Mouse (Mus musculus) left cerebral cortex, postnatal 4 days (tissue): ENCODE measurements around the gene B3gnt9. TPM values are rescaled to one million over a fixed set of nuclear protein-coding genes. Genes with fewer than 3 reads are reported as not detected.
"Not testable (repeated sequence)": the region's sequence is repeated elsewhere in the genome, so short reads cannot be mapped to it uniquely, and the experiment has no call there.

Experiments
- DNase-seq: peaks from one replicate; pipeline ENCODE4 v3.0.0-alpha.2; 2022
- intact Hi-C: fragments of 180-260 bp; cut with DNase I; formaldehyde crosslinking; loops from one replicate; pipeline ENCODE4 v1.15.1; 2025
- total RNA-seq, 2 experiments: library from RNA; stranded (reverse); gene quantifications; 2 replicates each; pipeline ENCODE4 v1.2.3; 2021

Gene B3gnt9
- 1 to 10 TPM; 4.2 to 4.7 TPM for total RNA-seq

DNA sequence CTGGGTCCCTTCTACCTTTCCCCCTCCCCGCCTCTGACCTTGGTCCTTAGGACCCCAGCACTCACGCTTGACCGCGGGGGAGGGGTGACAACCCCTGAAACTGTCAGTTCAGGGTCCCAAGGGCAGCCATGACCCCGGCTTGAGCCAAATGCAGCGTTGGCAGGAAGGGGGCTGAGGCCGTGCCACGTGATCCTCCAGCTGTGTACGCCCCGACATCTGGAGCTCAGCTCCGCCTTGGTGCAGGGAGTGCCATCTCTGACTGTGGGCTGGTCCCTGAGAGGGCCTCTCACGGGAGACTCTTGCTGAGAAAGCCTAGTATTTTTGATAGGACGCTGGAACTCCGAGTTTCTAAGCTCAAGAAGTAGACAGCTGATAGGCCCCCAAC, at the start of gene B3gnt9:
Gene B3gnt9 (minus strand): TSS at position 188 of the 385 bp plus-strand sequence.
- intact Hi-C loops, result no loop called here
- DNase-seq, result no peak

DNA sequence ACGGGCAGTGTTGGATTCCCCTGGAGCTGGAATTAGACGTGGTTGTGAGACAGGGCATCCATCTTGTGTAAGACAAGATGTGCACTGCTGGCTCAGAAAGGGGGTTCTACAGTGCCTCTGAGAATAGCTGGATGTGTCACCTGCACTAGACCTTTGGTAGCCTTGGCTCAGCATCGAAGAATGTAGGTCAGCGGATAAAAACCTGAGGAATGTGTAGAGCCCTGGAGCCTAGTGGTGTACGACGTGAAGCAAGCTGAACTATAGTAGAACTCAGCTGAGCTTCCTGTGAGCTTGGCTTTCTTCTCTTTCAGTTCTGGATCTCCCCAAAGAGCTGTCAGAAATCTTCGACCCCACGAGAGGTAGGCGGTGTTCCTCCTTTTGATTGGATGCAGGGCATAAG, 48.9 kb upstream of the B3gnt9 start:
- intact Hi-C loops, result no loop called here
- no peak for DNase-seq

GRCm38 (mm10) chr8:105303396-105303795, 48.4 kb upstream of the B3gnt9 start:
- no peak for DNase-seq
- intact Hi-C loops, result no loop called here

DNA sequence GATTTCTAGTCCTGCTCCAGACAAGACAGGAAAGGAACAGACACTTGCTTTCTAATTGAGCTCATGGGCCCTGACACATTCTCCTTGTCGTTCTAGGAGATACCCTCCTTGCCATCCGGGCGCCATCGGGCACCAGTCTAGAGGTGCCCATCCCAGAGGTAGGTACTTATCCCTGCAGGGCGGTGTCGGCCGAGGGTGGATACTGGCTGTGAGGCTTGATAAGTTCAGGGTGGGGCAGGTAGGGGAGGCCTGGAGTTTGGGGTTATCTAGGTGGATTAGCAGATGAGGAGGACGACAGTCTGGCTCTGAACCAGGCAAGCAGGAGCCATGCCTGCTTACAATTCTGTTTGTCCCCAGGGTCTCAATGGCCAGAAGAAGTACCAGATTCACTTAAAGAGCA, 45.0 kb upstream of the B3gnt9 start:
- intact Hi-C loops, result no loop called here
- DNase-seq, result no peak

DNA sequence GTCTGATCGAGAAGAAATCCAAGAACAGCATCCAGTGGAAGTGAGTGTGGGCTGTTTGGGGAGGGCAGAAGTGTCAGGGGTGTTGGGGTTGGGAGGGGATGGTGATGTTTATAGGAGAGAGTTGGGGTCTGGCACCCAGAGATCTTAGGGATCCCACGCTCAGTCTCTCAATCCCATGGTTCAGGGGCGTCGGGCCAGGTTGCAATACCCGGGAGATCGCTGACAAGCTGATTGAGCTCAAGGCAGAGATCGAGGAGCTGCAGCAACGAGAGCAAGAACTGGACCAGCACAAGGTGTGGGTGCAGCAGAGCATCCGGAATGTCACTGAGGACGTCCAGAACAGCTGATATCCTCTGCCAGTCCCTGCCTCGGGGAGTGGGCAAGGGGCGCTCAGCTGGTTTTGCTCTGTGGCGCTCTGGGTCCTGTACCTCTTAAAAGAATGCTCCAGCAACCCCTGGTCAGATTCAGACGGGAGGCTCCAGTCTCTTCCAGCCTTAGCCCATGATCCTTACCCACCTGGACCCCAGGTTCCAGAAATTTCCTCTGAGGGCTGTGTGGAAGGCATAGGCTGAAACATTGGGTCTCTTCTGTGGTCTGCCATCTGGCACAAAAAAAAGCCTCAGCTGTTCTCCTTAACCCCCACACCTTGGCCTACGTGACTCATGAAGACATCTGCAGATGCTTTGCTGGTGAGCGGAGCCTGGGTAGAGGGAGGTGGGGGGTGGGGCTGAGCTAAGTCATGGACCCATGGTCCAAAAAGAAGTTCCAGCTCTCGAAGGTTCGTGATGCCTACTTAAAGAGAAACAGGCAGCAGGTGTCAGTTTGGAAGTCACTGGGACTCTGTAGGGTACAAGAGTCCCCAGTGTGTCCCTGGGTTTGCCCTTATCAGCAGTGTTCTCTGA, 43.6 kb upstream of the B3gnt9 start:
- intact Hi-C loops, result no loop called here

GRCm38 (mm10) chr8:105297511-105298192, 42.7 kb upstream of the B3gnt9 start, which contains the start of gene E2f4:
Gene E2f4, plus strand, starts transcription at chr8:105297663.
- DNase-seq, result peak; percentile 91
- intact Hi-C loops, result no loop called here

More for the DNA sequence above, 43.6 kb upstream of the B3gnt9 start:
- DNase-seq, result no peak

DNA sequence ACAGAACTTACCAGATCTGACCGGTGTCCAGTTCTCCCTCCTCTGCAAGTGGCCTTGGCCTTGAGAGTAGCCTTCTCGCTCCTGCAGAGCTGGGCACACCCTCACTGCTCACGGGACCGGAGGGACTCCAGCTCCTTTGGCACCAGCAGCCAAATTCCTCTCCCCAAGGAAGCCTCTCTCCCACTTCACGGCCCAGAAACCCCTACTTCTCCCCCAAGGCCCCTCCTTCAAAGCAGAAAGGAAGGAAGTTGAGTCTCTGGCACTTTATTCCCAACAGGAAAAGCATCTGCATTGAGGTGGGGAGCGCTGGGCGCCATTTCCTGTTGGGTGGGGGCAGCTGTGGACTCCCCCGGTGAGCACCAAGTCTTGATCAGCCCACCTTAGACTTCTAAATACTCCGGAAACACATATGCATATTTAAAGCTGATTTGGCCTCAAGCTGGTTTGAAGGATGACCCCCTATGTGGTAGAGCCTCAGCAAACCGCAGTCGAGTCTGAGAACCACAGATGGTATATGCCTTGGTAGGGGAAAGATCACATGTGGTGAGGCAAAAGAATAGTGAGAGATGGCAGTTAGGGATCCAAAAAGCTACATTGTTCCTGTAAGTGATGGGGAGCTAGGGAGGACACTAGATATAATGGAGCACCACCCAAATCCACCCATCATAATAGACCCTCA, 41.1 kb upstream of the B3gnt9 start, which contains the start of gene Exoc3l:
Gene Exoc3l (minus strand): TSS at position 207 of the 679 bp plus-strand sequence.
- intact Hi-C loops, result no loop called here
- no peak for DNase-seq

- intact Hi-C loops, result no loop called here
- no peak for DNase-seq
Measured at GRCm38 (mm10) chr8:105295256-105295655, 40.3 kb upstream of the B3gnt9 start.

GRCm38 (mm10) chr8:105294776-105295175, 39.8 kb upstream of the B3gnt9 start:
- no peak for DNase-seq
- intact Hi-C loops, result no loop called here

DNA sequence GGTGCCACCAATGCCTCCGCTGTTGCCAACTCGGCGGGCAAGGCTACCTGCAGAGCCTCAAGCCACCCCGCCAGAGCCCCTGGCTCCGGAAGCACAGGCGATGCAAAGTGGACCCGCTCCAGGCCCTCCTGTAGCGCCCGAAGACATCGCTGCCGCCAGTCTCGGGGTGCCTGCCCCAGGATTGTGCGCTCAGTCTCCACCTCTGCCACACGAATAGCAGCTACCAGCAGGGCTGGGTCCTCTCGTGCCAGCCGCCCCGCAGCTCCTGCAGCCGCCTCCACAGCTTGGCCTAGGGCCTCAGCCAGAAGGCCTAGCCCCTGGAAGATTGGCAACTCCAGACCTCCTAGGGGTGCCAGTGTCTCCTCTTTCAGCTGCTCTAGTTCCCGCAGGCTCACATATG, 38.5 kb upstream of the B3gnt9 start:
- DNase-seq, result peak; percentile 75
- intact Hi-C loops, result no loop called here

- no peak for DNase-seq
- intact Hi-C loops, result no loop called here
Measured at GRCm38 (mm10) chr8:105292471-105292870, 37.5 kb upstream of the B3gnt9 start.

GRCm38 (mm10) chr8:105291802-105292201, 36.8 kb upstream of the B3gnt9 start:
- DNase-seq, intact Hi-C loops: not testable (repeated sequence)

GRCm38 (mm10) chr8:105291364-105291763, 36.4 kb upstream of the B3gnt9 start:
- intact Hi-C loops, DNase-seq: not testable (repeated sequence)

DNA sequence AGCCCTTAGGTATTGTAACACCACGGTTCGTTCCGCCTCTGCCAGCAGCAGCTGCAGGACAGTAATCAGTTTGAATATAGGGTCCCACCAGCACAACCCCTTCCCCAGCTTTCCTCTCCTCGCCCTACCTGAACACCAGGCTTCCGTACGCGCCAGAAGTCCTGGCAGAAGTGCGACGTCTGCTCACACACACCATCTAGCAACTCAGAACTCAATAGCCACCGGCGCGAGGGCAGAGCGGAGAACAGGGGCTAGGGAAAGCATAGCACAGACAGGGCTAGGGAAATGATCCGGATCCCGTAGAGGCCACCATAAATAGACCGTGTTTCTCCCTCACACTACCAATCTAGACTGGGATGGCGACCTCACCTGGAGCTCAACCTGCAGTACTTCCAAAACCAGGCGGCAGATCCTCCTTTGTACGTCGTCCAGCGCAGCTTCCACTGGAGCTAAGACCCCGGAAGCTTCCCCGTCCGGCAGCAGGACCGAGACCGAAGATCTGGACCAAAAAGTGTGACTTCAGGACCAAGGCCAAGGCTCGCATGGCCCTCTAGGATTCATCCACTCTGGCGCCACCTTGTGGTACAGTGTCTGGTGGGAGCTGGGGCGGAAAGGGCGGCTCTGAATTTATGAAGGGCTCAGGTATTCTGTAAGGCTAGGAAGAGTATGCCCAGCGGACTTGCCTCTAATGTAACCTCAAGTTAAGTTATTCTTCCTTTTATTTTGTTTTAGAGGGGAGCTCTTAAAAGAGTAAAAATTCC, 35.8 kb upstream of the B3gnt9 start:
- intact Hi-C loops, result no loop called here
- peak; percentile 94 for DNase-seq

- intact Hi-C loops, result no loop called here
- DNase-seq, result peak; percentile 73
Measured at GRCm38 (mm10) chr8:105289805-105290460, 35.0 kb upstream of the B3gnt9 start, which contains the start of gene 4931428F04Rik. Gene 4931428F04Rik, minus strand, starts transcription at chr8:105289864.

- peak; percentile 98 for DNase-seq
- intact Hi-C loops, result no loop called here
Measured at GRCm38 (mm10) chr8:105288958-105289732, 34.2 kb upstream of the B3gnt9 start.

- DNase-seq, result no peak
- intact Hi-C loops, result no loop called here
Measured at GRCm38 (mm10) chr8:105288231-105288630, 33.3 kb upstream of the B3gnt9 start.

GRCm38 (mm10) chr8:105286907-105287306, 32.0 kb upstream of the B3gnt9 start:
- intact Hi-C loops, result no loop called here

DNA sequence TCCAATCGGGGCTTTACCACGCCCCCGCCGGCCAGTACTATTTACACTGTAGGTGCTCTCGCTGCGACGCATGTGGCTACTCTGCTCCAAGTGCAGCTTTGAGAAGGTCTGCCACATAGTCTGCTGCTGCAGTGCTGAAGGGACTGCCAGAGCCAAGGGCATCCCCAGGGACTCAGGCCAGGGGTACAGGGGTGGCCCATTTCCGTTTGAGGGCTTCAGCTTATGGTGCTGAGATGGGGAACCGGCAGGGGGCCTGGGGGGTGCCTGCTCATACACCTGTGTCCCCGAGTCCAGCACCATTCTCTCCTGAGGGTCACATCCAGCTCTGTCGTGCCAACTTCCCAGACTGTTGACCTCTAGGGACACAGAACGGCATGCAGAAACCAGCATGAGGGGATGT, 30.6 kb upstream of the B3gnt9 start:
- no peak for DNase-seq
- intact Hi-C loops, result no loop called here

More at GRCm38 (mm10) chr8:105286907-105287306, 32.0 kb upstream of the B3gnt9 start:
- no peak for DNase-seq
